Mouse (Mus musculus) bone marrow, adult 2 months (tissue): ENCODE measurements around the gene Klk12. TPM values are rescaled to one million over a fixed set of nuclear protein-coding genes. Genes with fewer than 3 reads are reported as not detected.

Experiments used
- H3K27ac ChIP-seq: fragments of 200-500 bp; 2 replicates; pipeline ENCODE4 v1.5.1; 2012; ENCODE audit warnings: low read depth, mild to moderate bottlenecking, control low read depth, inconsistent platforms, low read length; ENCODE audit not compliant: control insufficient read depth, poor library complexity, insufficient read depth
- H3K4me1 ChIP-seq: fragments of 200-500 bp; 2 replicates; pipeline ENCODE4 v1.6.1; 2011; ENCODE audit warnings: low read length; ENCODE audit not compliant: control insufficient read depth, insufficient read depth
- H3K4me3 ChIP-seq: fragments of 200-500 bp; replicated peaks from 2 replicates; pipeline ENCODE3; 2011; ENCODE audit warnings: mild to moderate bottlenecking, low read depth, low read length, control low read depth; ENCODE audit not compliant: control insufficient read depth
- CTCF ChIP-seq: fragments of 200-500 bp; IDR thresholded peaks from 2 replicates; pipeline ENCODE4 v1.5.1; 2011; ENCODE audit warnings: low read length, control low read depth; ENCODE audit not compliant: control insufficient read depth, insufficient read depth
- POLR2A ChIP-seq: fragments of 200-500 bp; IDR thresholded peaks from 2 replicates; pipeline ENCODE4 v1.6.1; 2011; ENCODE audit warnings: low read depth, mild to moderate bottlenecking, control low read depth, low read length, borderline replicate concordance; ENCODE audit not compliant: control insufficient read depth
- WGBS: fragments of 180-500 bp; shearing (Covaris S2); methylation state at CpG from one replicate; pipeline ENCODE4 v1.1.7; 2018; 5-methylcytosine and 5-hydroxymethylcytosine counted together
- polyA plus RNA-seq: library from polyadenylated mRNA; stranded (reverse); fragments of >200 nt; gene quantifications from 2 replicates; pipeline ENCODE4 v1.2.4, GENCODE M21; 2011; ENCODE audit warnings: low replicate concordance; ENCODE audit not compliant: missing spikeins, insufficient read depth, insufficient read length

Klk12 gene
- polyA plus RNA-seq = not detected in 2 replicates

GRCm38 (mm10) chr7:43768597-43768996 lies at the start of gene Klk12:
Gene Klk12, plus strand, starts transcription at chr7:43768897.
- Histone ChIP-seq H3K4me1 (no peaks in the 10 kb centered on the region), H3K27ac (no peak within 1 kb of the TSS), H3K4me3 (no peak within 1 kb of the TSS)
- TF ChIP-seq POLR2A (no peak), CTCF (no peak)
- 67% methylated on average over 4 of the region's 4 CpGs for WGBS

GRCm38 (mm10) chr7:43747788-43748187 lies 20.9 kb upstream of the Klk12 start:
- H3K4me1 ChIP-seq = peaks cover 4% of the 10 kb centered on the region; the same call in 1 of the 2 replicates
- TF ChIP-seq POLR2A (no peak), CTCF (no peak)
- H3K27ac ChIP-seq = no peak overlapping the region
- H3K4me3 ChIP-seq = no peak overlapping the region
- WGBS = 10% methylated on average over 1 of the region's 1 CpGs

- no peak for TF ChIP-seq CTCF
- TF ChIP-seq POLR2A = no peak
- H3K4me3 ChIP-seq = no peak overlapping the region
- peaks cover 4% of the 10 kb centered on the region; the same call in 1 of the 2 replicates for H3K4me1 ChIP-seq
- no peak overlapping the region for H3K27ac ChIP-seq
- 30% methylated on average over 2 of the region's 2 CpGs for WGBS
Measured at GRCm38 (mm10) chr7:43752806-43753205, 15.9 kb upstream of the Klk12 start.

- Histone ChIP-seq H3K27ac (no peak overlapping the region), H3K4me3 (no peak overlapping the region), H3K4me1 (no peaks in the 10 kb centered on the region)
- WGBS = 63% methylated on average over 8 of the region's 8 CpGs
- TF ChIP-seq CTCF (no peak), POLR2A (no peak)
Measured at GRCm38 (mm10) chr7:43766484-43766883, 2.2 kb upstream of the Klk12 start.

GRCm38 (mm10) chr7:43769636-43770035 lies 939 bp downstream of the Klk12 start:
- H3K4me3 ChIP-seq = no peak overlapping the region
- no peaks in the 10 kb centered on the region for H3K4me1 ChIP-seq
- TF ChIP-seq POLR2A (no peak), CTCF (no peak)
- 84% methylated on average over 8 of the region's 8 CpGs for WGBS
- H3K27ac ChIP-seq = no peak overlapping the region

GRCm38 (mm10) chr7:43770701-43771100 lies 2.0 kb downstream of the Klk12 start:
- H3K4me3 ChIP-seq = no peak overlapping the region
- no peaks in the 10 kb centered on the region for H3K4me1 ChIP-seq
- WGBS = 92% methylated on average over 10 of the region's 10 CpGs
- H3K27ac ChIP-seq = no peak overlapping the region
- TF ChIP-seq CTCF = no peak
- no peak for TF ChIP-seq POLR2A

- TF ChIP-seq POLR2A = no peak
- TF ChIP-seq CTCF = no peak
- no peaks in the 10 kb centered on the region for H3K4me1 ChIP-seq
- H3K4me3 ChIP-seq = no peak overlapping the region
- H3K27ac ChIP-seq = no peak overlapping the region
- WGBS = 90% methylated on average over 6 of the region's 6 CpGs
Measured at GRCm38 (mm10) chr7:43771916-43772315, 3.2 kb downstream of the Klk12 start.

- WGBS = 71% methylated on average over 3 of the region's 3 CpGs
- no peak overlapping the region for H3K27ac ChIP-seq
- H3K4me3 ChIP-seq = no peak overlapping the region
- TF ChIP-seq POLR2A (no peak), CTCF (no peak)
- no peaks in the 10 kb centered on the region for H3K4me1 ChIP-seq
Measured at GRCm38 (mm10) chr7:43772901-43773300, 4.2 kb downstream of the Klk12 start.

- TF ChIP-seq POLR2A = no peak
- TF ChIP-seq CTCF = no peak
- Histone ChIP-seq H3K4me1 (no peaks in the 10 kb centered on the region), H3K27ac (no peak within 1 kb of the TSS), H3K4me3 (no peak within 1 kb of the TSS)
- WGBS = 74% methylated on average over 5 of the region's 5 CpGs
Measured at GRCm38 (mm10) chr7:43774364-43774763, 5.7 kb downstream of the Klk12 start, which contains the start of gene Klk11. Gene Klk11, plus strand, starts transcription at chr7:43774604.
